Mouse (Mus musculus) midbrain, embryonic 10.5 days (tissue): Measurements from ENCODE around the gene Nol6. TPM values are rescaled to one million over a fixed set of nuclear protein-coding genes. Genes with fewer than 3 reads are reported as not detected.

Experiments
- DNase-seq: peaks from one replicate; pipeline ENCODE4 v3.0.0-alpha.2; 2017; ENCODE audit warnings: low spot score
- H3K27ac ChIP-seq: fragments of 300-500 bp; sonication (generic); replicated peaks from 2 replicates; pipeline ENCODE4 v1.5.1; 2016; ENCODE audit warnings: mild to moderate bottlenecking
- H3K27me3 ChIP-seq: fragments of 300-500 bp; sonication (generic); 2 replicates; pipeline ENCODE4 v1.6.1; 2016; ENCODE audit warnings: low read depth, mild to moderate bottlenecking; ENCODE audit not compliant: poor library complexity, severe bottlenecking
- H3K36me3 ChIP-seq: fragments of 300-500 bp; sonication (generic); 2 replicates; pipeline ENCODE4 v1.6.1; 2016; ENCODE audit warnings: mild to moderate bottlenecking, moderate library complexity
- H3K4me1 ChIP-seq: fragments of 300-500 bp; sonication (generic); 2 replicates; pipeline ENCODE4 v1.6.1; 2016
- H3K4me3 ChIP-seq: fragments of 300-500 bp; sonication (generic); 2 replicates; pipeline ENCODE4 v1.5.1; 2016; ENCODE audit warnings: mild to moderate bottlenecking, moderate library complexity
- H3K9me3 ChIP-seq: fragments of 300-500 bp; sonication (generic); replicated peaks from 2 replicates; pipeline ENCODE4 v1.6.1; 2016; ENCODE audit warnings: mild to moderate bottlenecking
- WGBS: fragments of 180-500 bp; shearing (Covaris S2); methylation state at CpG from one replicate; pipeline ENCODE4 v1.1.7; 2016; 5-methylcytosine and 5-hydroxymethylcytosine counted together
- polyA plus RNA-seq: library from polyadenylated mRNA; unstranded; fragments of >200 nt; fragmentation: Nextera tagmentation; extraction: Ambion mirVana; gene quantifications from 2 replicates; pipeline ENCODE4 v1.2.1, GENCODE M21; 2016

Nol6 gene
- polyA plus RNA-seq, 1 experiment from 2014 or later = 28.8 TPM

DNA sequence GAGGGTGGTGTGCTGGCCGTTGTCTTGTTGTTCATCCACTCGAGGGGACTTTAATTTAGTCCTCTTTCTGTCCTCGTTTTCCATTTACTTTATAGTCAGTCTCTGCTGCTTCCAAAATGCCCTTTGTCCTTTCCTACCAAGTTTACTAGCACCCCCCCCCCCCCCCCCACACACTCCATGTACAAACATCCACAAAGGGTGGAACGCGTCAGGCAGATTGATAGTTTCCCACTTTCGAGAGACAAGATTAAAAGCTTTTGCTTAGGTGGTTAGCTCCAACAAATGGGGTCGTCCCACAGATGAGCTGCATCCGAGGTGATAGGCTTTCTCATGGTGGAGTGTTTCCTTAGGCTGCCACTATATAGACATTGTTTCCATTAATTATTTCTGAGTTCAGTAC, 12.6 kb upstream of the Nol6 start:
- no peak for DNase-seq

GRCm38 (mm10) chr4:41136454-41136805, 12.2 kb upstream of the Nol6 start:
- Histone ChIP-seq H3K9me3 (peaks cover 3% of the 10 kb centered on the region; the same call in 1 of the 2 replicates), H3K4me1 (peaks cover 19% of the 10 kb centered on the region), H3K4me3 (peak overlapping the region; percentile 94), H3K27me3 (no peaks in the 10 kb centered on the region), H3K27ac (peak overlapping the region; percentile 100), H3K36me3 (peaks cover 32% of the 10 kb centered on the region)
- 0% methylated on average over 4 of the region's 4 CpGs for WGBS
- no peak for DNase-seq

More for the DNA sequence above, 12.6 kb upstream of the Nol6 start:
- Histone ChIP-seq H3K27ac (peak overlapping the region; percentile 100), H3K27me3 (no peaks in the 10 kb centered on the region), H3K9me3 (peaks cover 3% of the 10 kb centered on the region; the same call in 1 of the 2 replicates), H3K4me3 (peak overlapping the region; percentile 94), H3K36me3 (peaks cover 36% of the 10 kb centered on the region), H3K4me1 (peaks cover 19% of the 10 kb centered on the region)
- 0% methylated on average over 8 of the region's 8 CpGs for WGBS

GRCm38 (mm10) chr4:41135711-41136453, 11.6 kb upstream of the Nol6 start, which contains the start of gene Ube2r2:
Ube2r2 (plus strand) TSS chr4:41135743.
- Histone ChIP-seq H3K27ac (peak within 1 kb of the TSS; percentile 100), H3K36me3 (peaks cover 27% of the 10 kb centered on the region), H3K9me3 (peaks cover 3% of the 10 kb centered on the region; the same call in 1 of the 2 replicates), H3K27me3 (no peaks in the 10 kb centered on the region), H3K4me1 (peaks cover 19% of the 10 kb centered on the region), H3K4me3 (peak within 1 kb of the TSS; percentile 94)
- WGBS = under 1% methylated on average over 64 of the region's 65 CpGs
- peak; percentile 83 for DNase-seq

- DNase-seq = peak; percentile 90
- 3% methylated on average over 50 of the region's 70 CpGs for WGBS
These were observed 10.9 kb upstream of the Nol6 start for GRCm38 (mm10) chr4:41134935-41135710.

DNA sequence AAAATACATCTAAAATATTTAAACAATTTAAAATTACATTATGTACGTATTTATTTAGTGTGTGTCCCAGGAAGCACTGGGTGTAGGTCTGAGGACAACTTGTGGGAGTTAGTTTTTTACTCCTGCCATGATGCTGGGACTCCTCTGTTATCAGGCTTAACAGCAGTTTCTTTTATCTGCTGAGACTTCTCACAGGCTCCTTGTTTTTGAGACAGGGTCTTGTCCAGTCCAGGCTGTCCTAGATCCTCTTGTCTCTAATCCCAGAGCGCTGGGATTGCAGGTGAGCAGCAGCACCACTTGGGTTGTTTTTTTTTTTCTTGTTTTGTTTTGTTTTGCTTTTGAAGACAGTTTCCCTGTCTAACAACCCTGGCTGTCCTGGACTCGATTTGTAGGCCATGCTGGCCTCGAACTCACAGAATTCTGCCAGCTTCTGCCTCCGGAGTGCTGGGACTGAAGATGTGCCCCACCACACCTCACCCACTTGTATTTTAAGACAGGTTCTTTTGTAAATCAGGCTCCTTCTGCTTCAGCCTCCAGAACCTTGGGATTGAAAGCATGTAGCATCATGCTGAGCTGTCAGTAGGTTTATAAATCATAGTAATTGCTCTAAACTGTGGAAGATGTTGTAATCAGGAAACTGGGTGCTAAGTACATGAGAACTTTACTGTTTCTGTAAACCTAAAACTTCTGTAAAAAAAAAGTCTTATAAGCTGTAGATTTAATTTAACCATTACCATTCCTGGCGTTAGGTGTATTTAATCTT, 9.5 kb upstream of the Nol6 start:
- no peaks in the 10 kb centered on the region for H3K27me3 ChIP-seq
- no peak overlapping the region for H3K27ac ChIP-seq
- DNase-seq = no peak
- peaks cover 3% of the 10 kb centered on the region; the same call in 1 of the 2 replicates for H3K9me3 ChIP-seq
- 87% methylated on average over 6 of the region's 6 CpGs for WGBS
- peaks cover 6% of the 10 kb centered on the region for H3K36me3 ChIP-seq
- H3K4me1 ChIP-seq = peaks cover 19% of the 10 kb centered on the region
- H3K4me3 ChIP-seq = no peak overlapping the region

More at GRCm38 (mm10) chr4:41134935-41135710, 10.9 kb upstream of the Nol6 start:
- H3K27ac ChIP-seq = peak overlapping the region; percentile 100
- peaks cover 19% of the 10 kb centered on the region for H3K36me3 ChIP-seq
- peaks cover 3% of the 10 kb centered on the region; the same call in 1 of the 2 replicates for H3K9me3 ChIP-seq
- H3K4me3 ChIP-seq = peak overlapping the region; percentile 94
- H3K4me1 ChIP-seq = peaks cover 19% of the 10 kb centered on the region
- no peaks in the 10 kb centered on the region for H3K27me3 ChIP-seq

- Histone ChIP-seq H3K36me3 (no peaks in the 10 kb centered on the region), H3K27me3 (no peaks in the 10 kb centered on the region), H3K27ac (no peak overlapping the region), H3K4me3 (no peak overlapping the region), H3K9me3 (no peaks in the 10 kb centered on the region), H3K4me1 (peaks cover 12% of the 10 kb centered on the region)
- 82% methylated on average over 6 of the region's 6 CpGs for WGBS
- DNase-seq = no peak
These were observed 8.2 kb upstream of the Nol6 start for GRCm38 (mm10) chr4:41132471-41132870.

DNA sequence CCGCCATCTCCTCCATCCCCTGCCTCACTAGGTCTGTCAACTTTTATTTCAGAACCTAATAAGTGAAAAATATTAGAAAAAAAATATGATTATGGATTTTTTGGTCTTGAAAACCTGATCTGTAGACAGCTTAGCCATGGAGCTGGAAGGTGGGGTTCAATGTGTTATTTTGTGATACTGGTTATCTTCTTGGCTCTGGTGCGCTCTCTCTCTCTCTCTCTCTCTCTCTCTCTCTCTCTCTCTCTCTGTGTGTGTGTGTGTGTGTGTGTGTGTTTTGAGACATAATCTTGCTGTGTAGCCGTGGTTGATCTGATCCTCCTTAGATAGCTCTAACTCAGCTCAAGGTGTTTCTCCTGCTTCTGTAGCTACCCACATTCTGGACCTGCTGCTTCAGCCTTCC, 5.6 kb upstream of the Nol6 start:
- DNase-seq = no peak
- WGBS = 87% methylated on average over 3 of the region's 3 CpGs
- no peaks in the 10 kb centered on the region for H3K36me3 ChIP-seq
- peaks cover 7% of the 10 kb centered on the region for H3K4me1 ChIP-seq
- no peaks in the 10 kb centered on the region for H3K27me3 ChIP-seq
- H3K9me3 ChIP-seq = no peaks in the 10 kb centered on the region
- H3K27ac ChIP-seq = no peak overlapping the region
- H3K4me3 ChIP-seq = no peak overlapping the region

DNA sequence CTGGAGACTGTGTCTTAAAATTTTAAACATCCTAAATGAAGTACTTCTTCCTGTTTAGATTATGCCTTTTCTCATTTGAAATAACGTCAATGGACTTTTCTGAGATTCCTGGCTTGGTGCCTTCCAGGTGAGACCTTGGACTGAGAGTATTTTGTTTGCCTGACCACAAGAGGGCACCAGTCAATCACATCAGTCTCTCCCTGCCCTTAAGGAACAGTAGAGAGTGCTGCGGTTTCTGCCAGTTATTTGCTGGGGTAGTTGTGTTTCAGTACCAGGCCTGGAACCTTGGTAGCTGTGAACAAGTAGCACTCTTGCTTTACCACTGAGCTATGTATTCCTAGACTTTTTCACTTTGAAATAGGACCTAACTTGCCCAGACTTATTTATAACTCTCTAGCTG, 5.2 kb upstream of the Nol6 start:
- Histone ChIP-seq H3K4me3 (no peak overlapping the region), H3K27ac (no peak overlapping the region), H3K4me1 (peaks cover 4% of the 10 kb centered on the region), H3K9me3 (no peaks in the 10 kb centered on the region), H3K36me3 (no peaks in the 10 kb centered on the region), H3K27me3 (no peaks in the 10 kb centered on the region)
- 15% methylated on average over 2 of the region's 2 CpGs for WGBS
- DNase-seq = peak; percentile 34

GRCm38 (mm10) chr4:41118706-41119292, 5.5 kb downstream of the Nol6 start:
- Histone ChIP-seq H3K4me1 (peaks cover 11% of the 10 kb centered on the region), H3K27me3 (no peaks in the 10 kb centered on the region), H3K9me3 (no peaks in the 10 kb centered on the region), H3K27ac (no peak overlapping the region), H3K4me3 (no peak overlapping the region), H3K36me3 (peaks cover 89% of the 10 kb centered on the region)
- WGBS = 74% methylated on average over 11 of the region's 11 CpGs
- DNase-seq = peak; percentile 64

DNA sequence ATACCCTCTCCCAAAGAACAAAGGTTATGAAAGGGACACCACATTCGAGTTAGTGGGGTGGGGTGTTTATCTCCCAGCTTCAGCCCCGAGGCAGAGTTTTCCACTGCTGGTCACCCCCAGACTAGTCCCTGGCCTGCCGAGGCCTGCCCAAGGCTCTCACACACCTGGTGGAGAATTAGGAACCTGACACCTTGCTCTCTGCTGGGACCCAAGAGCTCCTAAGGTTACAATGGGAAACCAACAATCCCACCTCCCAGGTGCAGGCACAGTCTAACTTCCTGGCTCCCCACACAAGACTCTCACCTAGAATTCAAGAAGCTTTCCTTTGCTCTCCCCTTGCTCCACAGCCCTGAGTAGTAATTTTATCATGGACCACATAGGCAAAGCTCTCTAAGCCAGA, 7.4 kb downstream of the Nol6 start:
- H3K27ac ChIP-seq = no peak overlapping the region
- H3K4me3 ChIP-seq = no peak overlapping the region
- H3K27me3 ChIP-seq = no peaks in the 10 kb centered on the region
- WGBS = 78% methylated on average over 3 of the region's 3 CpGs
- peaks cover 82% of the 10 kb centered on the region for H3K36me3 ChIP-seq
- H3K9me3 ChIP-seq = no peaks in the 10 kb centered on the region
- no peak for DNase-seq
- no peaks in the 10 kb centered on the region for H3K4me1 ChIP-seq

DNA sequence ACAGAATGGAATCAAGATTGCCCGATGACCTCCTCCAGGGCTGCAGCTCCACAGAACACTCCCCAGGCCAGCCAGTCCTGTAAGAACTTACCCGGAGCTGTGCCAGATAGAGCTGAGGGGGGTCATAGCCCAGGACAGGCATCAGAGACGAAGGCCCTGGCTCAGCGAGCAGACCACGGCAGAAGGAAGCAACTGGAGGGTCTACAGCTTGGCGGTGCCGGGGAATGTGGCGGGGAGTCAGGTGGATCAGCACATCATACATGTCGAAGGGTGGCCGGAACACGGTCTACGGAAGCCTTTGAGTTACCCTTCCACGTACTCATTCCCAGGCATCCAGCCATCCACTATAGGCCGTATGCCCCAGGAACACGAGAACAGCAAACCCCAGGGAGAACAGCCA, 8.5 kb downstream of the Nol6 start:
- H3K27ac ChIP-seq = no peak overlapping the region
- no peak for DNase-seq
- no peaks in the 10 kb centered on the region for H3K9me3 ChIP-seq
- H3K36me3 ChIP-seq = peaks cover 71% of the 10 kb centered on the region
- H3K4me1 ChIP-seq = no peaks in the 10 kb centered on the region
- 95% methylated on average over 15 of the region's 15 CpGs for WGBS
- H3K4me3 ChIP-seq = no peak overlapping the region
- H3K27me3 ChIP-seq = no peaks in the 10 kb centered on the region

DNA sequence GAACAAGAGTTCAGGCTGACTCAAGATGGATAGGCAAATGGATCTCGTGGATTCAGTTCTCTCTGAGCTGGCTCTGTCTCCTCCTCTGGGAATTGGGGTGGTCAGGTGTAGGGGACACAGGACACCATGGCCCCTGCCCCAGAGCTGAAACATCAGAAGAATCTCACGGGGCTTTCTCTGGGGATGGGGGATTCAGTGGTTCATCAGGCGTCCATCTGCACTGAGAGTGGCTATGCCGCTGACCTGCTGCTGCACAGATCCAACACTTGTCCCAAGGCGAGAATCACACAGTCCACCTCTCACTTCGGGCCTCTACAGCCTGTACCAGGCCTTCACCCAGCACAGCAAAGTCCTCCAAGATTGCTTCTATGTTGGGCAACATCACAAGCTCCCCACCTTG, 9.2 kb downstream of the Nol6 start:
- H3K36me3 ChIP-seq = peaks cover 64% of the 10 kb centered on the region
- H3K27ac ChIP-seq = no peak overlapping the region
- no peaks in the 10 kb centered on the region for H3K27me3 ChIP-seq
- DNase-seq = no peak
- no peak overlapping the region for H3K4me3 ChIP-seq
- H3K4me1 ChIP-seq = no peaks in the 10 kb centered on the region
- no peaks in the 10 kb centered on the region for H3K9me3 ChIP-seq
- WGBS = 84% methylated on average over 6 of the region's 6 CpGs
